Mouse (Mus musculus) spleen, embryonic (tissue): Measurements from ENCODE around the gene Ccdc184.

Experiments
- CTCF ChIA-PET: fragments of 350-600 bp; sonication (Branson Sonifier 250); formaldehyde crosslinking; loops from one replicate; lab custom pipeline; 2022; lab: Charles Lee

Gene Ccdc184

GRCm38 (mm10) chr15:98166963-98167644 lies at the start of gene Ccdc184:
TSS of gene Ccdc184 (plus strand) at chr15:98167158.
- CTCF ChIA-PET, result interaction anchor here (0.7 to 0.9 kb wide), 2 partner anchors 14 to 439 kb away, joined by 3 to 4 read pairs; no protein-coding TSS in a partner anchor

- CTCF ChIA-PET, result no interaction called here
Measured at GRCm38 (mm10) chr15:98119363-98119762, 47.6 kb upstream of the Ccdc184 start.

GRCm38 (mm10) chr15:98120831-98121230 lies 46.1 kb upstream of the Ccdc184 start:
- CTCF ChIA-PET, result no interaction called here

GRCm38 (mm10) chr15:98131001-98131400 lies 36.0 kb upstream of the Ccdc184 start:
- CTCF ChIA-PET, result no interaction called here

- CTCF ChIA-PET, result no interaction called here
Measured at GRCm38 (mm10) chr15:98131451-98131850, 35.5 kb upstream of the Ccdc184 start.

GRCm38 (mm10) chr15:98131942-98132655 lies 34.9 kb upstream of the Ccdc184 start:
- CTCF ChIA-PET, result no interaction called here

- CTCF ChIA-PET, result no interaction called here
Measured at GRCm38 (mm10) chr15:98133471-98133870, 33.5 kb upstream of the Ccdc184 start.

GRCm38 (mm10) chr15:98134034-98134433 lies 32.9 kb upstream of the Ccdc184 start:
- CTCF ChIA-PET, result no interaction called here

GRCm38 (mm10) chr15:98134666-98135065 lies 32.3 kb upstream of the Ccdc184 start:
- CTCF ChIA-PET, result no interaction called here

- CTCF ChIA-PET, result no interaction called here
Measured at GRCm38 (mm10) chr15:98135671-98136070, 31.3 kb upstream of the Ccdc184 start.

GRCm38 (mm10) chr15:98136871-98137270 lies 30.1 kb upstream of the Ccdc184 start:
- CTCF ChIA-PET, result no interaction called here

- CTCF ChIA-PET, result no interaction called here
Measured at GRCm38 (mm10) chr15:98139763-98140162, 27.2 kb upstream of the Ccdc184 start.

- CTCF ChIA-PET, result interaction anchor here (0.6 to 1.1 kb wide), 2 partner anchors 51 to 82 kb away, joined by 3 read pairs; no protein-coding TSS in a partner anchor
Measured at GRCm38 (mm10) chr15:98140809-98141208, 26.1 kb upstream of the Ccdc184 start.

- CTCF ChIA-PET, result interaction anchor here (0.6 kb wide), 1 partner anchor 47 kb away, joined by 3 read pairs; no protein-coding TSS in a partner anchor
Measured at GRCm38 (mm10) chr15:98142515-98142914, 24.4 kb upstream of the Ccdc184 start.

- CTCF ChIA-PET, result interaction anchor here (0.6 kb wide), 1 partner anchor 45 kb away, joined by 3 read pairs; no protein-coding TSS in a partner anchor
Measured at GRCm38 (mm10) chr15:98144861-98145507, 22.0 kb upstream of the Ccdc184 start.

- CTCF ChIA-PET, result interaction anchor here (0.7 kb wide), 1 partner anchor 90 kb away, joined by 3 read pairs; no protein-coding TSS in a partner anchor
Measured at GRCm38 (mm10) chr15:98145559-98146181, 21.3 kb upstream of the Ccdc184 start.

GRCm38 (mm10) chr15:98148356-98148755 lies 18.6 kb upstream of the Ccdc184 start:
- CTCF ChIA-PET, result interaction anchor here (0.6 to 0.7 kb wide), 3 partner anchors 63 to 847 kb away, joined by 4 to 6 read pairs (median 5); no protein-coding TSS in a partner anchor

GRCm38 (mm10) chr15:98149166-98149602 lies 17.8 kb upstream of the Ccdc184 start:
- CTCF ChIA-PET, result interaction anchor here (0.6 kb wide), 1 partner anchor 64 kb away, joined by 6 read pairs; no protein-coding TSS in a partner anchor

- CTCF ChIA-PET, result no interaction called here
Measured at GRCm38 (mm10) chr15:98152916-98153315, 14.0 kb upstream of the Ccdc184 start.

GRCm38 (mm10) chr15:98153625-98154024 lies 13.3 kb upstream of the Ccdc184 start:
- CTCF ChIA-PET, result no interaction called here

GRCm38 (mm10) chr15:98154146-98154545 lies 12.8 kb upstream of the Ccdc184 start:
- CTCF ChIA-PET, result no interaction called here
